Mouse (Mus musculus) cortical plate, adult 2 months (tissue): ENCODE measurements around the gene Chd9. TPM values are rescaled to one million over a fixed set of nuclear protein-coding genes. Genes with fewer than 3 reads are reported as not detected.
"Not testable (repeated sequence)": the region's sequence is repeated elsewhere in the genome, so short reads cannot be mapped to it uniquely, and the experiment has no call there.

Experiments
- H3K27ac ChIP-seq: fragments of 200-500 bp; 2 replicates; pipeline ENCODE4 v1.5.1; 2012; ENCODE audit warnings: low read length, control low read depth, inconsistent platforms; ENCODE audit not compliant: insufficient read depth
- H3K4me1 ChIP-seq: fragments of 200-500 bp; 2 replicates; pipeline ENCODE4 v1.6.1; 2011; ENCODE audit warnings: low read length; ENCODE audit not compliant: control insufficient read depth, insufficient read depth
- H3K4me3 ChIP-seq: fragments of 200-500 bp; 2 replicates; pipeline ENCODE4 v1.5.1; 2011; ENCODE audit warnings: mild to moderate bottlenecking, low read length, control low read depth; ENCODE audit not compliant: insufficient read depth
- CTCF ChIP-seq: fragments of 200-500 bp; IDR thresholded peaks from 2 replicates; pipeline ENCODE4 v1.5.1; 2011; ENCODE audit warnings: mild to moderate bottlenecking, control low read depth, low read length; ENCODE audit not compliant: insufficient read depth; ENCODE audit errors: extremely low read depth
- POLR2A ChIP-seq: fragments of 200-500 bp; IDR thresholded peaks from 2 replicates; pipeline ENCODE4 v1.6.1; 2011; ENCODE audit warnings: mild to moderate bottlenecking, low read length, control low read depth; ENCODE audit not compliant: insufficient read depth; ENCODE audit errors: extremely low read depth
- polyA plus RNA-seq: library from polyadenylated mRNA; depleted of rRNA; stranded (reverse); fragments of >200 nt; gene quantifications from 2 replicates; pipeline ENCODE4 v1.2.3, GENCODE M21; 2012

Gene Chd9
- polyA plus RNA-seq, 1 experiment = 291 TPM

DNA sequence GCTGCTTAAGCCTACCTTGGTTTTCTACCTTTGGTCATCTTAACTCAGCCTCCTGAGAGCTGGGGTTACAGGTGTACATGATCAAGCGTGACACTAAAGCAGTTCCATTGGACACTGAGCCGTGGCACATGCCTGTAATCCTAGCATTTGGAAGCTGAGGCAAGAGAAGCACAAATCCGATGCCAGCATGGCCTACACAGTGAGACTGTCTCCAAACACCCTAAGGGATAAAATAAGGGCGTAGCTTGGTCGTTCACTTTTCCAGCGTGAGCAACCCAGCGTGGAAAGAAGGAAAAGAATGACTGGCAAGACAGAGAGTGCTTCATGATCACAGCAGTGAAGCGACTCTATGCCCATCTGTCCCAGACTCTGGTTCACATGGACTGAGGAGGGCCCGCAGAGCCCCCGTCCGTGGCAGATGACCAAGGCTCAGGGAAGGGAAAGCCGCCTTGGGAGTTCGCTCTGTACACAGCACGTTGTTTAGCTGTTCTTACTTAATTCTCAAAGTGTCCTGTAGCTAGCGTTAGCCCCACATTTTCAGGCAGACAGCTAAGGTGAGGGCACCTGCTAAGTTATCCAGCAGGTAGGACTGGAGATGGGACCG is 54.0 kb downstream of the Chd9 start:
- no peak for TF ChIP-seq CTCF
- TF ChIP-seq POLR2A = no peak
- Histone ChIP-seq H3K4me3 (no peak overlapping the region), H3K4me1 (peaks cover 2% of the 10 kb centered on the region; the same call in 1 of the 2 replicates), H3K27ac (no peak overlapping the region)

DNA sequence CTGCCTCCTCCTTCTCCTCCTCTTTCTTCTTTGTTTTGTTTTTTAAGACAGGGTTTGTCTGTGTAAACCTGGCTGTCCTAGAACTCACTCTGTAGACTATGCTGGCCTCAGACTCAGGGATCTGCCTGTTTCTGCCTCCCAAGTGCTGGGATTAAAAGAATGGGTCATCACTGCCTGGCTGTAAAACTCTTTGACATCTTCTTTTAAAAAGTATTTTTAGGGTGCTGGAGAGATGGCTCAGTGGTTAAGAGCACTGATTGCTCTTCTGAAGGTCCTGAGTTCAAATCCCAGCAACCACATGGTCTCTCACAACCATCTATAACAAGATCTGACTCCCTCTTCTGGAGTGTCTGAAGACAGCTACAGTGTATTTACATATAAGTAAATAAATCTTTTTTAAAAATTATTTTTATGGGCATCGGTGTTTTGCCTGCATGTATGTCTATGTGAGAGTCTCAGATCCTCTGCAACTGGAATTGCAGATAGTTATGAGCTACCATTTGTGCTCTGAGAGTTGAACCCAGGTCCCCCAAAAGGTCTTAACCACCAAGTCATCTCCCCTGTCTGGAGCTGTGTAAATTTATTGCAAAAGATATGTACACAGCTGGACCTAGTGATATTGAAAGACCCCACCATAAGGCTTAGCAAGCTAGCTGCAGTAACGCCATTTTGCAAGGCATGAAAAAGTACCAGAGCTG is 57.7 kb downstream of the Chd9 start:
- H3K4me3 ChIP-seq = no peak overlapping the region
- TF ChIP-seq CTCF = no peak
- TF ChIP-seq POLR2A = no peak

DNA sequence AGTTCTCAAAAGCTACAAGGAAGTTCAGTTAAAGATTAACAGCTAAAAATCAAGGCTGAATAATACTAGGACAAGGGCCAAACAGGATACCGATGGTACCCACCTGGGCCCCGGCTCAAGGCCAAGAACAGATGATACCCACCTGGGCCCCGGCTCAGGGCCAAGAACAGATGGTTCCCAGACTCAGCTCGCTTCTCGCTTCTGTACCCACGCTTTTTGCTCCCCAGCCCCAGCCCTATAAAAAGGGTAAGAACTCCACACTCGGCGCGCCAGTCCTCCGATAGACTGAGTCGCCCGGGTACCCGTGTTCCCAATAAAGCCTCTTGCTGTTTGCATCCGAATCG is 58.2 kb downstream of the Chd9 start:
- not testable (repeated sequence) for H3K4me1 ChIP-seq, H3K27ac ChIP-seq, H3K4me3 ChIP-seq

More for the DNA sequence above, 57.7 kb downstream of the Chd9 start:
- Histone ChIP-seq H3K27ac (no peak overlapping the region), H3K4me1 (no peaks in the 10 kb centered on the region)

DNA sequence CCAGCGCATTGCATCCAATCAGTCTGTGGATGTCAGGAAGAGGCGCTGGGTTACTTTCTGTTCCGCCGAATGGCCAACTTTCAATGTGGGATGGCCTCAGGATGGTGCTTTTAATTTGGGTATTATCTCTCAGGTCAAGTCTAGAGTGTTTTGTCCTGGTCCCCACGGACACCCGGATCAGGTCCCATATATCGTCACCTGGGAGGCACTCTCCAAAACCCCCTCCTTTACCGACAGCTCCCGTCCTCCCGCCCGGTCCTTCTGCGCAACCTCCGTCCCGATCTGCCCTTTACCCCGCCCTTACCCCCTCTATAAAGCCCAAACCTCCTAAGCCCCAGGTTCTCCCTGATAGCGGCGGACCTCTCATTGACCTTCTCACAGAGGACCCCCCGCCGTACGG is 59.2 kb downstream of the Chd9 start:
- H3K27ac ChIP-seq, H3K4me1 ChIP-seq: not testable (repeated sequence)
- H3K4me3 ChIP-seq = peak overlapping the region; percentile 47; the same call in 1 of the 2 replicates

DNA sequence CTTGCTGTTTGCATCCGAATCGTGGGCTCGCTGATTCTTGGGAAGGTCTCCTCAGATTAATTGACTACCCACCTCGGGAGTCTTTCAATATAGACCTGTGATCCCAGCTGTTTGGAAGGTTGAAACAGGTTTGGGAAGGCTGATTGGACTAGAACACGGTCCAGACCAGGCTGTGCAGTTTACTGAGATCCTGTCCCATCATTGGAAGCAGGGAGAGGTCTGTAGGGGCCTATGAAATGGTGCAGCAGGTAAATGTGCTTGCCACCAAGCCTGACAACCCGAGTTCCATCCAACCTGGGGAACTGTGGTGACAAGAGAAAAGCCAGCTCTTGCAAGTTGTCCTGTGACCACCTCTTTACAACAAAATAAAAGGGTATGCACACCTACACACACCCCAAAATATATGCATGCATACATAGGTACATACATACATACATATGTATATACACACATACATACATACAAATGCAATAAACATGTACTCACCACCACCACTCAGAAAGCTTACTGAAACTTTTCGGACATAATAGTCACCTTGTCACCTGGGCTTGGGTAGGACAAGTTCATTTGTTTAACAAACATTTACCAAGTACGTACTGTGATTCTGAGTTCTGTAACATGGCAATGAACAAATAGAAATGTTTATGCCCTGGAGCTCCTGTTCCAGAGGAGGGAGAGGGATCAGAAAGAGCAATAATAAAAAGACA is 63.9 kb downstream of the Chd9 start:
- Histone ChIP-seq H3K4me1 (no peaks in the 10 kb centered on the region), H3K4me3 (no peak overlapping the region), H3K27ac (0 out of 2 replicates have a peak overlapping the region, but pooled peaks have one; percentile 5)
- TF ChIP-seq POLR2A (no peak), CTCF (no peak)

DNA sequence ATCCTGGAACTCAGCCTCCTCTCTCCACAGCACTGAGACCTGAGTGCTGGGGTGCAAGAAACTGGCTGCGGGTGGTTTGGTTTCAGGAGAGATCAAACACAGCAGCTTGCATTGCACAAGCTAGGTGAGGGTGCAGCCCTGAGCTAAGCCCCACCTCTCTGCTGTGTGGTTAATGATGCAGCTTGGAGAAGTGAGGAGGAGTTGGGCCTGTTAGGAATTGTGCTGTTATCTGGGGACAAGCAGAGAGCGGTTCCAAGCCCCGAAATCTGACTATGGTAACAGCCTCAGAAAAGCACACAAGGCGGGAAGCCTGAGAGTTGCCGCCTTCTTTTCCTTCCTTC is 64.4 kb downstream of the Chd9 start:
- Histone ChIP-seq H3K4me1 (0 out of 2 replicates have a peak, but pooled peaks cover 1% of the 10 kb centered on the region), H3K27ac (no peak overlapping the region), H3K4me3 (no peak overlapping the region)
- TF ChIP-seq CTCF = no peak
- 0 out of 2 replicates have a peak, but pooled peaks have one; percentile 29 for TF ChIP-seq POLR2A

DNA sequence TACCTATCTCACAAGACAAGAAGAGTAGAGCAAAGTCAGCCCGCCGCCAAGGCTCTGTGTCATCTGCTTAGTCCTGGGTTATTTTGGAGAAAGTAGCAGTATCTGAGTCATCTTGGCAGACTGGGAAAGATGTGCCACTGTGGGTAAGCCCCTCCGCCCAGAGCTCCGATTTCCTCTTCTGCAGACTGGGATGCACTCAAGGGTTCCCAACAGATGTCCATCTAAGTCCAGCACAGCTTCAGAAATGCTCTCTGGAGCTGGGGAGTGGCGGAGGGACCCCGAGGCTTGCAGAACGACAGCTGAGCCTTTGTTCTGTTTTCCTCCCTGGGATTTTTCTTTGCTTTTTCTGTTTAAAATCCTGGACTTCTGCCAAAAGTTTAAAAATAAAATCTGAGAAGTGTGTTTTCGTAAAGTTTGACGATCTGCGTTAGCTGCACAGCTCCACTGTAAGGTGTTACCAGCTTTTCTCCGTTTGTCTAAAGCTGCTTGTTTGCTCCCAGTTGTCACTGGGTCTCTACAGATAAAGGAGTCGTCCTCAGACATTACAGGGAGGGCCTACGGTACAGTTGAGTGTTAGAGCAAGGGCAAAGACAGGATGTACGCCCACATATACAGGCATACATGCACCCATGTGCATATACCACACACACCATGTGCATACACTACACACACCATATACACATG is 66.2 kb downstream of the Chd9 start:
- Histone ChIP-seq H3K4me1 (0 out of 2 replicates have a peak, but pooled peaks cover 1% of the 10 kb centered on the region), H3K27ac (no peak overlapping the region), H3K4me3 (no peak overlapping the region)
- TF ChIP-seq CTCF (no peak), POLR2A (no peak)

DNA sequence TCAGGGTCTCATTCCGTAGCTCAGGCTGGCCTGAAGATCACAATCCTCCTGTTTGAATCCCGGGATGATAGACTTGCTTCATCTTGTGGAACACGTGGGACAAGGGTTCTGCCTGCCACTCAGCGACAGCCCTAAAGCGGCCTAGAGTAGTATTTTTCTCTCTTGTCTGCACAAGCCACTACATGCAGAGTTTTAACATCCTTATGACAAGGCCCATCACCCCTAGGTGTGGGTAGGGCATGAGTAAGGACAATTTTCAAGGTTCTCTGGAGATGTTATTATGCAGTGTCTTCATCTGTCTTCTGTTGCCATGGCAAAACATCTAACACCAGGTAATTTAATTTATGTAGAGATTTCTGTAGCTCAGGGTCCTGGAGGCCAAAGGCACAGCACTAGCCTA is 69.2 kb downstream of the Chd9 start:
- H3K27ac ChIP-seq = no peak overlapping the region
- H3K4me1 ChIP-seq = 0 out of 2 replicates have a peak, but pooled peaks cover 1% of the 10 kb centered on the region
- TF ChIP-seq POLR2A = no peak
- no peak for TF ChIP-seq CTCF
- H3K4me3 ChIP-seq = no peak overlapping the region

DNA sequence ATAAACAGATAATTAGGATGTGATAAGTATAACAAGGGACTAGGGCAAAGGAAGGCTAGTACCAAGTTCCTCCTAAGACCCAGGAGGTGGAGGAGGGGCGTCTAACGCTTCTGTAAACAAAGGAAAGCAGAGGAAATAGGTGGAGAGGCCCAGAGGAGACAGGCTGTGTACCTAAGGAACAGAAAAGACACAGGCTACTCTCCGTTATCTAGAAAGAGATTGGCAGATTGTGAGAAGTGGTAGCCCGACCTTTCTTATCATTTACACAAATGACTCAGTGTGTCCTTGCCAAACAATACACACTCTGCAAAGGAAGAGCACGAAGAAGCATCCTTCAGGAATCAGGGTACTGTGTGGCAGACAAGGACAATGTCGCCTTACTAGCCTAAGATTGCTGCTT is 70.4 kb downstream of the Chd9 start:
- Histone ChIP-seq H3K4me1 (0 out of 2 replicates have a peak, but pooled peaks cover 1% of the 10 kb centered on the region), H3K4me3 (no peak overlapping the region), H3K27ac (no peak overlapping the region)
- no peak for TF ChIP-seq POLR2A
- TF ChIP-seq CTCF = no peak

DNA sequence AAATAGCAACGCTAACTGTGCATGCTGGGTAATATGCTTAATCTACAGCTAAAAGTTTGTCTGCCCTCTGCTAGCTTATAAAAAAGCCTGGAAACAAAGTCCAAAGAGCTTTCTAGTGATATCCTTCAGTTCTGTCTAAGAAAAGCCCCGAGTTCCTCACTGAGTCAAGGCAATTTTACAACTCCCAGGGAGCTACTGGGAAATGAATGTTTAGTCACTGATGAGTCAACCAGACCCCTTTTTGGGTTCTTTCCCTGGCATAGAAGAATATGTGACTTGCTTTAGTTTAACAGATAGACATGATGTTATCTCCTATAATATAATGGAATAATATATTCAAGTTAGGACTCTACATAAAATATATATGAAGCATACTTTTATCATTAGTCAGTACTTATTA is 73.8 kb downstream of the Chd9 start:
- no peak overlapping the region for H3K27ac ChIP-seq
- H3K4me1 ChIP-seq = 0 out of 2 replicates have a peak, but pooled peaks cover 1% of the 10 kb centered on the region
- TF ChIP-seq CTCF = no peak
- no peak for TF ChIP-seq POLR2A
- no peak overlapping the region for H3K4me3 ChIP-seq
